Mouse (Mus musculus): ENCODE measurements around the gene Tprg.

Tprg gene

DNA sequence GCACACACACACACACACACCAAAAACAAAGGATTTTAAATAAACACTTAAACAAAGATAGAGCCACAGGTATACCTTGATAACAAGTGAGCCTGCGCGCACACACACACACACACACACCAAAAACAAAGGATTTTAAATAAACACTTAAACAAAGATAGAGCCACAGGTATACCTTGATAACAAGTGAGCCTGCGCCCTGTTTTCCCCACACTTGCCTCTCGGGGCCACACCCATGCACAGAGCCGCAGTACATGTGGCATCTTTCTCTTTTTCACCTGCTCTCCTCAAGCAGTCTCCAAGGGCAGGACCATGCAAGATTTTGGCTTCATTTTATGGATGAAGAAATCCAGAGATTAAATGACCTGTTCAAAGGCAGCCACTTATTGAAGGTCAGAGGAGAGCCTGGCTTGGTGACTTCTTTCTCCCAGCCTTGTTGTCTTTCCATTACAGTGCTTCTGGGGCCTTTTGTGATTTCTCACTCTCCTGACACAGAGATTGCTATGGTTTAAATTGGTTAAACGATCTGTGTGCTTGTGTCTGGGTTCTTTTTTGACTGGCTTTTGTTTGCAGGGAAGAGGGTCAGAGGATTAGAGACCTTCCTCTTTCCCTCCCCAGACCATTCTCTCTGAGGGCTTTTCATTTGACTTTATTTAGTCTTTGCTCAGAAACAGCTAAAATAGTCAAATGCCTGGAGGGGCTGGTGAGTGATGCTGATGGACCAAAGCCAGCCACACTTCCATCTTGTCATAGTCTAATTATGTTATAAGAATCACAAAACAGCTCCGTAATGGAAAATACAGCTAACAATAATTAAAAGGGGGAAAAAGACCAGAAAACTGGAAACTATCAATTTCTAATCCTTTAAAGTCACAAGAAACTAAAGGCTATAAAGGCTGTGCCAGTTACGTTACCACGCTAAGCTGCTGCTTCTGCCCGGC, 46.9 kb downstream of the Tprg start:
- DNase-seq (ENCODE audit: low spot score in 2 of 2) = no peak

DNA sequence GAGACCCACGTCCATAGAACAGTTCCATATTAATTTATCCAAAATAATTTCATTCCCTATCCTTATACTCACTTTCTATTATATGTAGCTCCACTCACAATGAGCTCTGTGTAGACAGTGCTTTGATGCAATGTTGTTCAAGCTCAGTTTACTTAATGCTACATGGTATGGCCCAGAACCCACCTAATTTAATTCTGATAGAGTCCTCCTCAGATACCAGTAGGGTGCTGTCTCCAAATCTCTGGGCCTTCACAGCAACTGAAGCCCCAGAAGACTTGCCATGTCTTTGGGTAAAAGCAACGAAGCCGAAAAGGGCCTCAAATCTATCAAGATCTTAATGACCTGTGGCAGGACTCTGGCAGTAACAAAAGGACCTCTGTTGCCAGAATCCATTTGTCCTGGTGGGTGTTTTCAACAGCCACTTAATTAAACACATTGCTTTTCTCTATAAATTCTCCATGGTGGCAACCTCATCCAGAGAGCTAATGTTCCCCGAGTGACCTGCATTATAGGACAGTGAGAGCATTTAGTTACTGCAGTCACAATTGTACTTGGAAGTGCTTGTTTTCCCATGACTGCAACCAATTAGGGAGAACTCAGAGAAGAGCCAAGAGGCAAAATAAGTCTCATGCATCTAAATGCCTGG, 48.6 kb downstream of the Tprg start:
- DNase-seq (ENCODE audit: low spot score in 2 of 2) = no peak

DNA sequence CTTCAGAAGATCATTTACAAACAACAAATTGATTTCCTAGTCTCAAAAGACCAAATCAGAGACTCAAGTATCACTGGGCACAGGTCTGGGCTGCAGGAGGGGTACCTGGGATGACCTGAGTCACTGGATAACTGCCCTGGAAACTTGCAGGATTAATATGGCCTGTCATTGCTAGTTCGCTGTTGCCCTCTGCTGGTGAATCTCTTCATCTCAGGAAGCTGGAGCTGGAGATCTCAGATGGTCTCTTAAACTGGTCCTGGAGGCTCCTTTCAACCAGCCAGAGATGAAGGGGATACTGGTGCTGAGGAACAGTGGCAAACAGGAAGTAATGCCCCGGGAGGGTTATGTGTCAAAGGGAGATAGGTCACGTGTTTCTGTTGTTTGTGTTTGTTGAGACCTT, 63.0 kb downstream of the Tprg start:
- peak; percentile 27 to 69 for DNase-seq (ENCODE audit: low spot score in 2 of 2)

- DNase-seq (ENCODE audit: low spot score in 2 of 2) = no peak
Observed at GRCm38 (mm10) chr16:25367834-25368233, 81.2 kb downstream of the Tprg start.

- no peak for DNase-seq (ENCODE audit: low spot score in 2 of 2)
Observed at GRCm38 (mm10) chr16:25369984-25370412, 83.4 kb downstream of the Tprg start.

- no peak for DNase-seq (ENCODE audit: low spot score in 2 of 2)
Observed at GRCm38 (mm10) chr16:25374121-25374520, 87.5 kb downstream of the Tprg start.

- DNase-seq (ENCODE audit: low spot score in 2 of 2) = no peak
Observed at GRCm38 (mm10) chr16:25374775-25375174, 88.2 kb downstream of the Tprg start.

GRCm38 (mm10) chr16:25376720-25377373, 90.2 kb downstream of the Tprg start:
- DNase-seq (ENCODE audit: low spot score in 2 of 2) = peak; percentile 69 to 82

GRCm38 (mm10) chr16:25377695-25378094, 91.1 kb downstream of the Tprg start:
- no peak for DNase-seq (ENCODE audit: low spot score in 2 of 2)

DNA sequence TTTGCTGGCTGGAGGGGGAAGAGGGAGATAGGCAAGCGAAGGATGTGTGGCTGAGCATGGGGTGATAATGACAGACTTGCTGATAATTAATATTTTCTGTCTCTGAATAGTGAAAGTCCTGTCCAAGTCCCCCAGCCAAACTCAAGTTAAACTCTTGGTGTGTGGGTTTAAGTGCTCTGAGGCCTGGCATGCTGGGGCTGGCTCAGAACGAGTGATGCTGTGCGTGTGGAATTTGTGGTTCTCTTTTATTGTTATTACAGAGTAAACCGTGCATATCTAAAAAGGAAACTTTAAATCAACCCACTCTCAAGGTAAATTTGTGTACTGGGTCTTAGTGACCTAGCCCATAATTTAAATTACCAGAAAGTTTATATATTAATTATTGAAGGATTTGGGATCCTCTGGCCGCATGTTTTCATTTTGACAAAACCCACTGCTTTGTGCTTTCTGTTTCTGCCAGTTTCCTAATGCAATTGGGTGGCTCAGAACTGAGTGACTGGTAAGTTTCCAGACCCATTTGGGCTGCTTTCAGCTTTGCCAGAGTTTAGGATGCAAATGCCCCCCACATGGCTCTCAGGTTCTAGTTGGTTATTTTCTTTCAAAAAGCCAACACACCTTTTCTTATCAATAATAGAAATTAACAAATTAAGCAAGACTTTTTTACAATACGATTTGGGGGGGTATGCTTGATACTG, 99.0 kb downstream of the Tprg start:
- no peak for DNase-seq (ENCODE audit: low spot score in 2 of 2)

GRCm38 (mm10) chr16:25394676-25395075, 108.1 kb downstream of the Tprg start:
- no peak for DNase-seq (ENCODE audit: low spot score in 2 of 2)

GRCm38 (mm10) chr16:25404156-25404555, 117.5 kb downstream of the Tprg start:
- DNase-seq (ENCODE audit: low spot score in 2 of 2) = no peak

DNA sequence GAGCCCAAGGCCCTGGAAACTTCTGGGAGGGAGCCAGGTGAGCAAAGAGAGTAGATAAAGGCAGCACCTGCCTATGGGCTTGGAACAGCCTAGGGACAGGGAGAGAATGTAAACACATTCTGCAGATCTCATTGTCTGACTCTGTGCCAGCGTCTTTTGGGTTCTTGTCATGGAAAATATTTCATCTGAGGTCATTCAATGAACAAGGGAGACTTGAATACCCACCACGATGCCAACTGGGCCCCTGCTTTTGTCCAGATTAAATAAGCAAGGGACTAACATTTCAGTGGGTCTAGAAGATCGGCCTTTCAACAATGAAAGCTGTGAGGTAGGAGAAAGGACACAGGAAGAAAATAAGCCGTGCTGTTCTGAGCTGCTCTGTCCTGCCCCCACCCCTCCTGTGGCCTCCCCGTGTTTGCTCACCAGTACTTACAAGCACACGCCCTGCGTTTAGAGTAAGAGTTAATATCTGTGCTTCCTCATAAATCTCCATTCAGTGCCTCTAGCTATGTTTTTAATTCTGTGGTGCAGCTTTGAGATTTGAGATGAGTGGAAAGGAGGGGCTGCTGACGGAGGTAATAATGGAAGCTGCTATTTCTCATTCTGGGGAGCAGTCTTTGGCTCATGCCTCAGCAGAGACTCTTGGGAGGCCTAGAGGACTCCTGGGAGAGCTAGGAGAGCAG, 120.7 kb downstream of the Tprg start:
- no peak for DNase-seq (ENCODE audit: low spot score in 2 of 2)

- no peak for DNase-seq (ENCODE audit: low spot score in 2 of 2)
Observed at GRCm38 (mm10) chr16:25408032-25408431, 121.4 kb downstream of the Tprg start.

DNA sequence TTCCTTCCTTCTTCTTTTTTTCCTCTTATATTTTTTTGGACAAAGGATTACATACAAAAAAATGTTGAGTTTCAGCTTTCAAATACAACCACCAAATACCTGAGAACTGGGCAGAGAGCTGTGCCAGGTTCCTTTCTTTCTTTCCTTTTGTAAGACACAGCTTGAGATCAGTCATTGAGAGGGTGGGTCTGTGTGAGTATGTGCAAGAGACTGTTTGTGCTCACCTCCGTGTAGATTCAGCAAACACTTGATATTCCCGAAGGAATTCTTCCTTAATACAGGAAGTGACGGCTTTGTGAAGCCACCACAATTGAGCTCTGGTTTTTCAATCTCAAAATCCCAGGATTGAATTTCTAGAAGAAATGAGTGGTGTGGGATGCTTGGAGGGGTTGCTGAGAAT, 124.7 kb downstream of the Tprg start:
- DNase-seq (ENCODE audit: low spot score in 2 of 2) = no peak

DNA sequence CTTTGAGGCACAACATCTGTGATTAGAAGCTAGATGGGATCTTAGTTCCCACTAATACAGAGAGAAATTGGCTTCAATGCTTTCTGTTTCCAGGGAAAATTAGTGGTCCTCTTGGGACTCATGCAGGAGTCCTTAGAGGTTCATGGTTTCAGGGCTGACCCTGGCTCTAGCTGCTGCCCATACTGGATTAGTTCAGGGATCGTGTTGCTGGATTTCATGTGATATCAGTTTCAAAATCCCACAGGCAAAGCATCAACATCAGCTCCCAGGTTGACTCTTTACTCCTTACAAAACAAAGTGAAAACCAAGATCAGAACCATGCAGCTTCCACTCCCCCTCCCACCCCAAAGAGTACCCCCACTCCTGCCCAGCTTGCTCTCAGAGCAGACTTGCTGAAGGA, 127.3 kb downstream of the Tprg start:
- no peak for DNase-seq (ENCODE audit: low spot score in 2 of 2)

DNA sequence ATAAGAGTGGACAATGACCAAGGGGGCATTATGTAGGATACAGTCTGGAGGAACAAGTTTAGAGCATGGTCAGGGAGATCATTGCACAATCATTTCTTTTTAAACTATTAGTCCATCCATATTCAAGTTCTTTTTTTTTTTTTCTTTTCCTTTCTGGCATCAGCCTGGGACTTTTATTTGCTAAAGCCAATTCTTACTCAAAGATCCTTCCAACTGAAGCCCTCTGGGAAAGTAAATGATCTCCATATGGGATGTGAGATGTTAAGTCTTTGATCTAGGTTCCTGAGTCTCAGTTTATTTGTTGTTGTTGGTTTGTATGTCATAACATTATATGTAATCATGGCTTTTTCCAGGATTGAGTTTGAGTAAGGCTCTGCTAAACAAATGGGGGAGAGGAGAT, 128.6 kb downstream of the Tprg start:
- DNase-seq (ENCODE audit: low spot score in 2 of 2) = no peak

- no peak for DNase-seq (ENCODE audit: low spot score in 2 of 2)
Observed at GRCm38 (mm10) chr16:25417875-25418630, 131.4 kb downstream of the Tprg start.

GRCm38 (mm10) chr16:25422997-25423396, 136.4 kb downstream of the Tprg start:
- DNase-seq (ENCODE audit: low spot score in 2 of 2) = no peak

DNA sequence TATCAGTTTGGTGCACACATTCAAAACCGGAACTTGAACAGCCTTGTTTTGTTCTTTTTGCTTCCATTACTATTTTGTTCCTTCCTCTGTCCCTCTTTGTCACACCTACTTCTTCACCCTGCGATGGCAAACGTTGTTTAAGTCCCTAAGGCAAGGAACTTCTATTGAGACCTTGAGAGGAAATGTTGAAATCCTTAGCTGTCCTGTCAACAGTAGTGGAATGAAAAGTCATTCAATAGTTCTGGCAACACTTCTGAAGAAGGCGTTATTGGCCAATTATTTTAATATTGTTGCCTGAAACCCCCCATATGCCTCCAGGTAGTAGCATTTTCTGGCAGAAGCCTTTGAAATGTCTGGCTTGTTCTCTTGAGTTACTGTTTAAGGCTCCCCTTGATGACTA, 137.4 kb downstream of the Tprg start:
- no peak for DNase-seq (ENCODE audit: low spot score in 2 of 2)

DNA sequence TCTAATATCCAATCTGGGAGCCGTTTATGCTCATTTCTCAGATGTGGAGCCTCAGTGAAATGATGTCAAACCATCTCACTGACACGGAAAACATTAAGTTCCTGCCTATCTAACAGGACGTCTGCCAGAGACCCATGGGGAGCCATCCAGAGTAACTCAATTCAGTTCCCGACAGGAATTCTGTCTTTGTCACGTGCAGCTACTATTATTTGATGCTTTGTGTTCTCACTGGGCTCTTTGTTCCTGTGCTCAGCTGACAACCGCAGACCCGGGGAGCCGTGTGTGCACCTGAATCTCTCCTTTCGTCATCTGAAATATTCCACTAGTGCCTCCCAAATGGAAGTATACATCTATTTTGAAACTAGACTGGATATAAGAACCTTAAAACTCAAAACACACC, 138.3 kb downstream of the Tprg start:
- DNase-seq (ENCODE audit: low spot score in 2 of 2) = no peak
